Mouse (Mus musculus): ENCODE results near the gene Trim43b. TPM values are rescaled to one million over a fixed set of nuclear protein-coding genes. Genes with fewer than 3 reads are reported as not detected.

Trim43b gene
- polyA plus RNA-seq, 1 experiment from 2014 or later = not detected

Other genes with a start within 250 kb of the Trim43b start
- 0.49 TPM in 1 of 2 replicates, not detected in the other for gene Bcl2a1a, start 135.9 kb downstream of the Trim43b start, polyA plus RNA-seq (2014; fragmentation: Nextera tagmentation; extraction: Ambion mirVana)
- 2.3 and 3.2 TPM in 2 replicates for gene Bcl2a1b, start 106.4 kb upstream of the Trim43b start, polyA plus RNA-seq (2014; fragmentation: Nextera tagmentation; extraction: Ambion mirVana)
- gene Gm29094, start 106.5 kb upstream of the Trim43b start, polyA plus RNA-seq (2014; fragmentation: Nextera tagmentation; extraction: Ambion mirVana) = not detected in 2 replicates
- gene Mthfs, start 117.8 kb upstream of the Trim43b start, polyA plus RNA-seq (2014; fragmentation: Nextera tagmentation; extraction: Ambion mirVana) = 14.4 and 20.6 TPM in 2 replicates

Data from heart, embryonic 14.5 days (tissue).